Mouse (Mus musculus) embryonic facial prominence, embryonic 15.5 days (tissue): ENCODE data around the gene Olfr1102. TPM values are rescaled to one million over a fixed set of nuclear protein-coding genes. Genes with fewer than 3 reads are reported as not detected.

Experiments
- ATAC-seq: fragments of 200-750 bp; cut with Nextera tagmentation; 2 replicates; pipeline ENCODE4 v1.8.0; 2017; ENCODE audit warnings: low read depth, moderate TSS enrichment; ENCODE audit not compliant: insufficient number of reproducible peaks, low FRiP score, low TSS enrichment
- H3K27ac ChIP-seq: fragments of 300-500 bp; sonication (generic); replicated peaks from 2 replicates; pipeline ENCODE4 v1.5.1; 2015; ENCODE audit warnings: mild to moderate bottlenecking, inconsistent platforms
- H3K27me3 ChIP-seq: fragments of 300-500 bp; sonication (generic); 2 replicates; pipeline ENCODE4 v1.6.1; 2015; ENCODE audit warnings: inconsistent platforms
- H3K36me3 ChIP-seq: fragments of 300-500 bp; sonication (generic); 2 replicates; pipeline ENCODE4 v1.6.1; 2015; ENCODE audit warnings: mild to moderate bottlenecking, inconsistent platforms
- H3K4me1 ChIP-seq: fragments of 300-500 bp; sonication (generic); 2 replicates; pipeline ENCODE4 v1.6.1; 2015; ENCODE audit warnings: inconsistent platforms
- H3K4me2 ChIP-seq: fragments of 300-500 bp; sonication (generic); replicated peaks from 2 replicates; pipeline ENCODE4 v1.6.1; 2015; ENCODE audit warnings: mild to moderate bottlenecking, inconsistent platforms
- H3K4me3 ChIP-seq: fragments of 300-500 bp; sonication (generic); replicated peaks from 2 replicates; pipeline ENCODE4 v1.5.1; 2015; ENCODE audit warnings: mild to moderate bottlenecking, inconsistent platforms
- H3K9ac ChIP-seq: fragments of 300-500 bp; sonication (generic); 2 replicates; pipeline ENCODE4 v1.6.1; 2015; ENCODE audit warnings: inconsistent platforms
- H3K9me3 ChIP-seq: fragments of 300-500 bp; sonication (generic); replicated peaks from 2 replicates; pipeline ENCODE4 v1.6.1; 2016; ENCODE audit warnings: inconsistent platforms
- WGBS: fragments of 180-500 bp; shearing (Covaris S2); methylation state at CpG from one replicate; pipeline ENCODE4 v1.1.7; 2015; 5-methylcytosine and 5-hydroxymethylcytosine counted together
- polyA plus RNA-seq: library from polyadenylated mRNA; unstranded; fragments of >200 nt; fragmentation: Nextera tagmentation; extraction: Ambion mirVana; gene quantifications from 2 replicates; pipeline ENCODE4 v1.2.1, GENCODE M21; 2015

Gene Olfr1102
- 0.09 TPM in 1 of 2 replicates, not detected in the other for polyA plus RNA-seq

GRCm38 (mm10) chr2:86998098-86998497, at the start of gene Olfr1102:
Gene Olfr1102, plus strand, starts transcription at chr2:86998398.
- Histone ChIP-seq H3K4me2 (no peak within 1 kb of the TSS), H3K27ac (no peak within 1 kb of the TSS), H3K4me3 (no peak within 1 kb of the TSS), H3K4me1 (no peaks in the 10 kb centered on the region), H3K27me3 (no peaks in the 10 kb centered on the region), H3K36me3 (no peaks in the 10 kb centered on the region), H3K9ac (no peak within 1 kb of the TSS), H3K9me3 (no peaks in the 10 kb centered on the region)
- no peak for ATAC-seq

- Histone ChIP-seq H3K36me3 (no peaks in the 10 kb centered on the region), H3K9ac (no peak within 1 kb of the TSS), H3K4me2 (no peak within 1 kb of the TSS), H3K27me3 (no peaks in the 10 kb centered on the region), H3K9me3 (no peaks in the 10 kb centered on the region), H3K4me3 (no peak within 1 kb of the TSS), H3K4me1 (no peaks in the 10 kb centered on the region), H3K27ac (no peak within 1 kb of the TSS)
- no peak for ATAC-seq
- 85% methylated on average over 1 of the region's 1 CpGs for WGBS
Measured at GRCm38 (mm10) chr2:86960593-86960992, 37.6 kb upstream of the Olfr1102 start, which contains the start of gene Olfr1099. Gene Olfr1099, minus strand, starts transcription at chr2:86960693.

DNA sequence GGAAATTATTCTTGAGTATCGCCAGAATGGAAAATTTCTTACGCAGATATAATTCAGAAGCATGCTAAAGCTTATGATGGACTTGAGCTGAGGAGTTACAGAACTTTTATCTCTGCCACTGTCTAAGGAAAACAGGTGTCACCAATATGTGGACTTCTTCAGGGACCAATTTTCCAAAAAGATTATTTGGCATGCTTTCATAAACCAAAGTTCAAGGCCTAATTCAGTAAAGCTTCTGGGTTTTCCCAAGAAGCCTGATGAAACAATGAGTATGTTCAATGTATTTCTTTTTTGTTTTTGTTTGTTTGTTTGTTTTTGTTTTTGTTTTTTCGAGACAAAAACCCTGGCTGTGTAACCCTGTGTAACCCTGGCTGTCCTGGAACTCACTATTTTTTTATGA, 18.3 kb upstream of the Olfr1102 start, which contains the start of gene Olfr1100:
TSS of gene Olfr1100 (minus strand) at position 101 of the 400 bp plus-strand sequence.
- 71% methylated on average over 3 of the region's 3 CpGs for WGBS
- H3K4me1 ChIP-seq: no peaks in the 10 kb centered on the region
- ATAC-seq: no peak
- no peaks in the 10 kb centered on the region for H3K36me3 ChIP-seq
- H3K9ac ChIP-seq: no peak within 1 kb of the TSS
- H3K9me3 ChIP-seq: no peaks in the 10 kb centered on the region
- no peaks in the 10 kb centered on the region for H3K27me3 ChIP-seq
- no peak within 1 kb of the TSS for H3K27ac ChIP-seq
- no peak within 1 kb of the TSS for H3K4me3 ChIP-seq
- no peak within 1 kb of the TSS for H3K4me2 ChIP-seq

DNA sequence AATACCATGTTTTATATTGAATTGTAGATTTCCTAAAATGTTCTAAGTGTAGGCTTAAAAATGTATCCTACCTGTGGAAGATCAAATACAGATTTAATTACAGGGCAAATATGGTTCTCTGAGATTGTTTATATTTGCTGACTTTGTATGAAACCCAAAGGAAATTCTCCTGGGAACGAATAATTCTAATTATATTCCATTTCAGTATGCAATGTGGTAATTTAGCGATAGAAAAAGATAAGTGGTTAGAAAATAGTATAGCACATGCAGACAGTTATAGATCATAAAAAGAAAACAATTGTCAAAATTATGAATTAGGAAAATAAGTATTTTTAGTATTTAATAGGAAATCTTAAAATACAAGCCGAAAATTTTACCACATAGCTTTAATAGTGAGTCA, 7.1 kb upstream of the Olfr1102 start, which contains the start of gene Olfr1101:
TSS of gene Olfr1101 (minus strand) at position 101 of the 400 bp plus-strand sequence.
- H3K9me3 ChIP-seq: no peaks in the 10 kb centered on the region
- H3K4me2 ChIP-seq: no peak within 1 kb of the TSS
- no peak within 1 kb of the TSS for H3K27ac ChIP-seq
- no peaks in the 10 kb centered on the region for H3K36me3 ChIP-seq
- H3K27me3 ChIP-seq: no peaks in the 10 kb centered on the region
- H3K4me3 ChIP-seq: no peak within 1 kb of the TSS
- 71% methylated on average over 3 of the region's 3 CpGs for WGBS
- ATAC-seq: no peak
- no peaks in the 10 kb centered on the region for H3K4me1 ChIP-seq
- no peak within 1 kb of the TSS for H3K9ac ChIP-seq

DNA sequence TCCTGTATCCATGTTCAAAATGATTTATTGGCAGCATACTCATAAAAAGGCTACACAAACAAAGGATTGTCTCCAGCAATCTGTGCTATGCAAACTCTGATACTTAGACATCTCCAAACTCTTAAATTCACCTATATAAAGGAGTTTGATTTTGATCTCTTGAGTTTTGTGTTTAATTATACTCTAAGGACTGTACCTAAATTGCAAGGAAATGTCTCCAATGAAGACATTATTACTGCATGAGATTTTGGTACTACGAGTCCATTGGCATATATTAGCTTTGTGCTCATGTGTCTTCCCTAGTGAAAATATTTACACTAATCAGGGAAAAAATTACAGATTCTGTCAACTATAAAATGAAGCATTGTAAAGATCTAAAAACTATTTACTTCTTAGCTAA, 28.8 kb downstream of the Olfr1102 start, which contains the start of gene Olfr1104:
TSS of gene Olfr1104 (minus strand) at position 101 of the 400 bp plus-strand sequence.
- Histone ChIP-seq H3K9me3 (no peaks in the 10 kb centered on the region), H3K4me2 (no peak within 1 kb of the TSS), H3K27me3 (no peaks in the 10 kb centered on the region), H3K4me1 (no peaks in the 10 kb centered on the region), H3K27ac (no peak within 1 kb of the TSS), H3K9ac (no peak within 1 kb of the TSS), H3K36me3 (no peaks in the 10 kb centered on the region), H3K4me3 (no peak within 1 kb of the TSS)
- WGBS: 67% methylated on average over 1 of the region's 1 CpGs
- no peak for ATAC-seq

GRCm38 (mm10) chr2:87036431-87036830, 38.2 kb downstream of the Olfr1102 start, which contains the start of gene Olfr1105:
Gene Olfr1105, minus strand, starts transcription at chr2:87036531.
- Histone ChIP-seq H3K27me3 (no peaks in the 10 kb centered on the region), H3K4me1 (no peaks in the 10 kb centered on the region), H3K4me2 (no peak within 1 kb of the TSS), H3K36me3 (no peaks in the 10 kb centered on the region), H3K9me3 (no peaks in the 10 kb centered on the region), H3K4me3 (no peak within 1 kb of the TSS), H3K27ac (no peak within 1 kb of the TSS), H3K9ac (no peak within 1 kb of the TSS)
- ATAC-seq: no peak

GRCm38 (mm10) chr2:87052173-87052572, 54.0 kb downstream of the Olfr1102 start, which contains the start of gene Olfr1106:
Gene Olfr1106, minus strand, starts transcription at chr2:87052273.
- no peak for ATAC-seq
- Histone ChIP-seq H3K27me3 (no peaks in the 10 kb centered on the region), H3K4me1 (no peaks in the 10 kb centered on the region), H3K27ac (no peak within 1 kb of the TSS), H3K9ac (no peak within 1 kb of the TSS), H3K4me2 (no peak within 1 kb of the TSS), H3K4me3 (no peak within 1 kb of the TSS), H3K36me3 (no peaks in the 10 kb centered on the region), H3K9me3 (no peaks in the 10 kb centered on the region)
- WGBS: 69% methylated on average over 1 of the region's 1 CpGs

Other genes starting within 250 kb of the Olfr1102 start
- gene Olfr1090, start 239.4 kb upstream of the Olfr1102 start, polyA plus RNA-seq: not detected in 2 replicates
- gene Olfr1093, start 215.9 kb upstream of the Olfr1102 start, polyA plus RNA-seq: not detected in 2 replicates
- gene Olfr141, start 188.4 kb upstream of the Olfr1102 start, polyA plus RNA-seq: not detected in 2 replicates
- gene Olfr1094, start 173.7 kb upstream of the Olfr1102 start, polyA plus RNA-seq: not detected in 2 replicates
- gene Olfr1095, start 146.7 kb upstream of the Olfr1102 start, polyA plus RNA-seq: not detected in 2 replicates
- gene Gm13723, start 123.6 kb upstream of the Olfr1102 start, polyA plus RNA-seq: not detected in 2 replicates
- not detected in 2 replicates for gene Olfr1097, start 106.2 kb upstream of the Olfr1102 start, polyA plus RNA-seq
- not detected in 2 replicates for gene Olfr1098, start 73.9 kb upstream of the Olfr1102 start, polyA plus RNA-seq
- gene Olfr1099, start 37.7 kb upstream of the Olfr1102 start, polyA plus RNA-seq: not detected in 2 replicates
- gene Olfr1100, start 18.4 kb upstream of the Olfr1102 start, polyA plus RNA-seq: 0.12 TPM in 1 of 2 replicates, not detected in the other
- 0.16 TPM in 1 of 2 replicates, not detected in the other for gene Olfr1101, start 7.2 kb upstream of the Olfr1102 start, polyA plus RNA-seq
- gene Olfr1104, start 28.7 kb downstream of the Olfr1102 start, polyA plus RNA-seq: 0.13 TPM in 1 of 2 replicates, not detected in the other
- gene Olfr1105, start 38.1 kb downstream of the Olfr1102 start, polyA plus RNA-seq: 0.05 and 0.17 TPM in 2 replicates
- gene Olfr1106, start 53.9 kb downstream of the Olfr1102 start, polyA plus RNA-seq: 0.28 TPM in 1 of 2 replicates, not detected in the other
- not detected in 2 replicates for gene Olfr1107, start 77.4 kb downstream of the Olfr1102 start, polyA plus RNA-seq
- not detected in 2 replicates for gene Olfr1109, start 97.6 kb downstream of the Olfr1102 start, polyA plus RNA-seq
- gene Olfr259, start 116.2 kb downstream of the Olfr1102 start, polyA plus RNA-seq: not detected in 2 replicates
- 0.29 and 0.35 TPM in 2 replicates for gene Olfr1110, start 141.9 kb downstream of the Olfr1102 start, polyA plus RNA-seq
- gene Olfr1111, start 154.2 kb downstream of the Olfr1102 start, polyA plus RNA-seq: 0.09 TPM in 1 of 2 replicates, not detected in the other
- not detected in 2 replicates for gene Olfr1112, start 189.4 kb downstream of the Olfr1102 start, polyA plus RNA-seq
- not detected in 2 replicates for gene Olfr1113, start 210.6 kb downstream of the Olfr1102 start, polyA plus RNA-seq
- not detected in 2 replicates for gene Olfr1115, start 249.6 kb downstream of the Olfr1102 start, polyA plus RNA-seq